Mouse (Mus musculus) intestine, embryonic 14.5 days (tissue): ENCODE results near the gene Kif24. TPM values are rescaled to one million over a fixed set of nuclear protein-coding genes. Genes with fewer than 3 reads are reported as not detected.

Experiments
- ATAC-seq: fragments of 200-750 bp; cut with Nextera tagmentation; replicated peaks from 2 replicates; pipeline ENCODE4 v1.8.0; 2017; ENCODE audit warnings: low read depth, moderate number of reproducible peaks, moderate TSS enrichment, moderate library complexity; ENCODE audit not compliant: low FRiP score, low TSS enrichment
- DNase-seq: peaks from one replicate; pipeline ENCODE4 v3.0.0-alpha.2; 2018; ENCODE audit warnings: low spot score
- H3K27ac ChIP-seq: fragments of 300-500 bp; sonication (generic); 2 replicates; pipeline ENCODE4 v1.5.1; 2014; ENCODE audit warnings: low read depth, mild to moderate bottlenecking, control low read depth
- H3K27me3 ChIP-seq: fragments of 300-500 bp; sonication (generic); replicated peaks from 2 replicates; pipeline ENCODE4 v1.6.1; 2014; ENCODE audit warnings: low read length, control low read depth; ENCODE audit not compliant: control insufficient read depth, insufficient read depth
- H3K36me3 ChIP-seq: fragments of 300-500 bp; sonication (generic); 2 replicates; pipeline ENCODE4 v1.6.1; 2014; ENCODE audit warnings: low read length, control low read depth; ENCODE audit not compliant: control insufficient read depth, insufficient read depth
- H3K4me1 ChIP-seq: fragments of 300-500 bp; sonication (generic); replicated peaks from 2 replicates; pipeline ENCODE4 v1.6.1; 2014; ENCODE audit warnings: low read length, control low read depth, mixed read lengths; ENCODE audit not compliant: control insufficient read depth, insufficient read depth
- H3K4me2 ChIP-seq: fragments of 300-500 bp; sonication (generic); 2 replicates; pipeline ENCODE4 v1.6.1; 2014; ENCODE audit warnings: low read length
- H3K4me3 ChIP-seq: fragments of 300-500 bp; sonication (generic); 2 replicates; pipeline ENCODE4 v1.5.1; 2014; ENCODE audit warnings: low read depth, low read length, control low read depth, mixed read lengths
- H3K9ac ChIP-seq: fragments of 300-500 bp; sonication (generic); 2 replicates; pipeline ENCODE4 v1.6.1; 2014; ENCODE audit warnings: mild to moderate bottlenecking, low read length
- H3K9me3 ChIP-seq: fragments of 300-500 bp; sonication (generic); 2 replicates; pipeline ENCODE4 v1.6.1; 2016; ENCODE audit warnings: low read length, control low read depth; ENCODE audit not compliant: control insufficient read depth
- WGBS: fragments of 180-500 bp; shearing (Covaris S2); extraction: QIAGEN DNeasy Blood & Tissue Kit; methylation state at CpG from one replicate; pipeline ENCODE4 v1.1.7; 2014; 5-methylcytosine and 5-hydroxymethylcytosine counted together
- polyA plus RNA-seq: library from polyadenylated mRNA; unstranded; fragments of >200 nt; fragmentation: Nextera tagmentation; extraction: Ambion mirVana; gene quantifications from 2 replicates; pipeline ENCODE4 v1.2.1, GENCODE M21; 2014

Kif24 gene
- polyA plus RNA-seq, 1 experiment from 2014 or later: 5.9 TPM

DNA sequence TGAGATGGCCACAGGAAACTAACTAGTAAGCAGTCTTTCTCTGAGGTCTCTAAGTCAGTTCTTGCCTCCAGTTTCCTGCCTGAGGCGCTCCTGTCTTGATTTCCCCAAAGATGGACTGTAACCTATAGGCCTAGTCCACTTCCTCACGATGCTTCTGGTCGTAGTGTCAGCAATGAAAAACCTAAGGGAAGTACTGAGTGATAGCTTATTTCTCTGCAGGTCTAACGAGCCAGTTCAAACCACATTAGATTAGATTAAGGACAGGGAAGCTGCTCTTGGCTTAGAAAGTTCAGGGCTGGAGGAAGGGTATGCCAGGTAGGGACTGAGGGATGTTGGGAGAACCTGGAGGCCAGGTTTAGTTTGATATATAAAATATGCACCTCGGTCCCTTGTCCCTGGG lies 63.1 kb downstream of the Kif24 start:
- no peak overlapping the region for H3K4me2 ChIP-seq
- no peak overlapping the region for H3K4me3 ChIP-seq
- H3K9ac ChIP-seq: no peak overlapping the region
- H3K9me3 ChIP-seq: no peaks in the 10 kb centered on the region
- no peak for ATAC-seq
- peaks cover 32% of the 10 kb centered on the region for H3K36me3 ChIP-seq
- no peaks in the 10 kb centered on the region for H3K27me3 ChIP-seq
- DNase-seq: peak; percentile 44
- WGBS: 88% methylated on average over 5 of the region's 5 CpGs
- no peak overlapping the region for H3K27ac ChIP-seq
- no peaks in the 10 kb centered on the region for H3K4me1 ChIP-seq

- Histone ChIP-seq H3K4me2 (no peak overlapping the region), H3K27ac (no peak overlapping the region), H3K36me3 (peaks cover 32% of the 10 kb centered on the region), H3K9me3 (no peaks in the 10 kb centered on the region), H3K4me3 (no peak overlapping the region), H3K4me1 (no peaks in the 10 kb centered on the region), H3K9ac (no peak overlapping the region), H3K27me3 (no peaks in the 10 kb centered on the region)
- peak; percentile 25 for DNase-seq
- no peak for ATAC-seq
These were observed 63.5 kb downstream of the Kif24 start for GRCm38 (mm10) chr4:41401167-41401566.

GRCm38 (mm10) chr4:41399904-41400303 lies 64.8 kb downstream of the Kif24 start:
- Histone ChIP-seq H3K27me3 (no peaks in the 10 kb centered on the region), H3K4me2 (no peak overlapping the region), H3K27ac (no peak overlapping the region), H3K9ac (no peak overlapping the region), H3K4me3 (no peak overlapping the region), H3K36me3 (peaks cover 40% of the 10 kb centered on the region), H3K4me1 (no peaks in the 10 kb centered on the region), H3K9me3 (no peaks in the 10 kb centered on the region)
- peak; percentile 27 for DNase-seq
- ATAC-seq: no peak
- WGBS: 85% methylated on average over 5 of the region's 5 CpGs

DNA sequence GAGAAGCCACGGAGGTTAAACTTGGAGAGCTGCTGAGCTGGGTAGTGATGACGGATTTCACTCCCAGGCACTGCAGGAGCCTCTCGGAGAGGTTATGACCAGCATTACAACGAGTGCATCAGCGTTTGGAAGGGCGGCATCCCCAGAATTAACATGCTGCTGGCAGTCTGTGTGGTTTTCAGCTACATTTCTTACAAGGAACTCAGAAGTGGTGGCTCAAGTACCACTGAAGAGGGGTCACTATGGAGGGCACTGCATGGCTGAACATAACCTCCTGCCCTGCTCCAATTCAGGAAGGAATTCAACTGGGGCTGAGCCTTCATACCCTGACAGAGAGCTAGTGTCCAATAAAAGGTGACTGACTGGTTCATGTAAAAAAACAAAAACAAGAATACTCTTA lies 66.3 kb downstream of the Kif24 start:
- Histone ChIP-seq H3K4me2 (no peak overlapping the region), H3K27ac (no peak overlapping the region), H3K9me3 (no peaks in the 10 kb centered on the region), H3K4me1 (no peaks in the 10 kb centered on the region), H3K36me3 (peaks cover 55% of the 10 kb centered on the region), H3K9ac (no peak overlapping the region), H3K27me3 (no peaks in the 10 kb centered on the region), H3K4me3 (no peak overlapping the region)
- ATAC-seq (no peak), DNase-seq (no peak)
- WGBS: 92% methylated on average over 6 of the region's 6 CpGs

DNA sequence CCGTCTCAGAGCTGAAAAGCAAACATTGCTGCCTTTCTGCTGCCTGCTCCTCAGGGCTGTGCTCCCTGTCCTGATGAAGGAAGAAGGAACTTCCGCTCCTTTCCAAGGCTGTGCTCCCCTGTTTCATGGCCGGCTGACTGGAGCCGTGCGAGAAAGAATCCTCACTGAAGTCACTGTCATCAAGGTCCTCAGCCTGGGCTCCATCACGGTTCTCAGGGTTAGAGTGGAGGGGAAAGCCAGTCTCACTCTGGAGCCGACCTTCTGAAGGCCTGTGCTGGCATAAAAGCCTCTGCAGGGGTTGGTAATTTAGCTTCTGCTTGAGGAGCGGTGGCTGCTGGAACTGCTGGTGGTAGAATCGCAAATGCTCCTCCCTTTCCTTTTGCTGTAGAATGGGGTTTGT lies 70.0 kb downstream of the Kif24 start:
- ATAC-seq: no peak
- 79% methylated on average over 9 of the region's 9 CpGs for WGBS
- H3K27ac ChIP-seq: no peak overlapping the region
- H3K4me1 ChIP-seq: no peaks in the 10 kb centered on the region
- H3K9me3 ChIP-seq: no peaks in the 10 kb centered on the region
- DNase-seq: no peak
- H3K9ac ChIP-seq: no peak overlapping the region
- H3K4me3 ChIP-seq: no peak overlapping the region
- no peak overlapping the region for H3K4me2 ChIP-seq
- peaks cover 72% of the 10 kb centered on the region for H3K36me3 ChIP-seq
- H3K27me3 ChIP-seq: no peaks in the 10 kb centered on the region

DNA sequence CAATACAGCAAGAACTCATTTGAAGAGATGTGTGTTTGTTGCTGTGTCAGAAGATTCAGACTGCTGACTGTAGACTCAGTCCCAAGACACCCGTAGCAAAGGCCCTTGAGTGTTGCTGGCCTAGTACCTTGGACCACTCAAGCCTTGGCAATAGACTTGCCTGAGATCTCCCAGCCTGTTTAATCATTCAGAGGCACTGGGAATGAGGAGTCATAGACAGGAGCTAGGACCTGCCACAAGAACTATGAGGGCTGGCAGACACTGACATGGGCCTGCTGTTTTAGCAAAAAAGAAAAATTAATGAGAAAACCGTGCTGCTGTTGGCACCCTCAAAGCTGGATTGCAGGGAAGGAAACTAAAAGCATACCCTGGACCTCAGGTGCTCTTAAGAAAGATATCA lies 73.7 kb downstream of the Kif24 start:
- Histone ChIP-seq H3K9ac (no peak overlapping the region), H3K27ac (no peak overlapping the region), H3K4me1 (no peaks in the 10 kb centered on the region), H3K4me3 (no peak overlapping the region), H3K9me3 (no peaks in the 10 kb centered on the region), H3K36me3 (peaks cover 86% of the 10 kb centered on the region), H3K4me2 (no peak overlapping the region), H3K27me3 (no peaks in the 10 kb centered on the region)
- DNase-seq (no peak), ATAC-seq (no peak)
- 93% methylated on average over 2 of the region's 2 CpGs for WGBS

DNA sequence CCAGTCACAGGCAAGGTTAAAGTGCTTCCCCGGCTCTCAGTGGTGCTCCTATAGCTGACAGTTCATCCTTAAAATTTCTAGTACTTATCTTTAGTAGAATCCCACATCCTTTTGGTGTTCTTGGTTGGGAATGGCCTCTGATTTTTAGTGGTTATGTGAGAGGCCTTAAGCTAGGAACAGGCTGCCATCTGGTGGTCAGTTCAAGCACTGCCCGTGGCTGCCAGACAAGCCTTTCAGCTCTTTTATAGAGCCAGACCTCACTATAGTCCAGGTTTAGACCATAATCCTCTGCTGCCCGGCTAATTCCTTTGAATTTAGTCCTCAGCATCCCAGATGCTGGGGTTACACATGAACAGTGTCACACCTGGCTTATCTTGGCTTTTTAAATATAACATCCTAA lies 74.6 kb downstream of the Kif24 start:
- H3K4me3 ChIP-seq: no peak overlapping the region
- no peaks in the 10 kb centered on the region for H3K4me1 ChIP-seq
- H3K9ac ChIP-seq: no peak overlapping the region
- H3K36me3 ChIP-seq: peaks cover 81% of the 10 kb centered on the region
- no peaks in the 10 kb centered on the region for H3K9me3 ChIP-seq
- no peaks in the 10 kb centered on the region for H3K27me3 ChIP-seq
- no peak overlapping the region for H3K27ac ChIP-seq
- H3K4me2 ChIP-seq: no peak overlapping the region
- DNase-seq (peak; percentile 89), ATAC-seq (no peak; the same call in 1 of the 2 replicates)
- 30% methylated on average over 3 of the region's 3 CpGs for WGBS

GRCm38 (mm10) chr4:41389240-41389639 lies 75.4 kb downstream of the Kif24 start:
- no peaks in the 10 kb centered on the region for H3K4me1 ChIP-seq
- no peak overlapping the region for H3K4me3 ChIP-seq
- 84% methylated on average over 5 of the region's 5 CpGs for WGBS
- no peak overlapping the region for H3K9ac ChIP-seq
- H3K4me2 ChIP-seq: no peak overlapping the region
- no peak overlapping the region for H3K27ac ChIP-seq
- DNase-seq (no peak), ATAC-seq (no peak)
- no peaks in the 10 kb centered on the region for H3K9me3 ChIP-seq
- H3K27me3 ChIP-seq: no peaks in the 10 kb centered on the region
- H3K36me3 ChIP-seq: peaks cover 80% of the 10 kb centered on the region

- Histone ChIP-seq H3K4me2 (no peak overlapping the region), H3K9me3 (no peaks in the 10 kb centered on the region), H3K36me3 (peaks cover 76% of the 10 kb centered on the region), H3K27me3 (no peaks in the 10 kb centered on the region), H3K27ac (no peak overlapping the region), H3K4me1 (no peaks in the 10 kb centered on the region), H3K9ac (no peak overlapping the region), H3K4me3 (no peak overlapping the region)
- WGBS: 87% methylated on average over 5 of the region's 5 CpGs
- ATAC-seq (no peak), DNase-seq (no peak)
These were observed 76.1 kb downstream of the Kif24 start for GRCm38 (mm10) chr4:41388616-41389015.
